Mouse (Mus musculus) adipose tissue, adult 10 weeks (tissue): ENCODE measurements around the gene Syt10. TPM values are rescaled to one million over a fixed set of nuclear protein-coding genes. Genes with fewer than 3 reads are reported as not detected.

Experiments
- polyA plus RNA-seq: library from polyadenylated mRNA; stranded (reverse); fragments of 350-450 nt; fragmentation: Illumina TruSeq; extraction: RNeasy Lipid Tissue Mini Kit (QIAGEN cat#74804); gene quantifications from one replicate; pipeline ENCODE4 v1.2.3, GENCODE M21; 2014; ENCODE audit warnings: low read depth, low replicate concordance

Syt10 gene
- polyA plus RNA-seq: 0.37 TPM

GRCm38 (mm10) chr15:89841364-89842017 lies at the start of gene Syt10:
Gene Syt10, minus strand, starts transcription at chr15:89841860.

Other genes starting within 250 kb of the Syt10 start
- 21.9 TPM for gene Rabl2, start 249.9 kb downstream of the Syt10 start, polyA plus RNA-seq